Mouse (Mus musculus): ENCODE data around the gene Gm8773.
A peak's percentile ranks its signal among the peaks of the same experiment; 100 is the strongest.

Gm8773 gene

GRCm38 (mm10) chr5:5573749-5574317, at the start of gene Gm8773:
Gm8773 (plus strand) TSS chr5:5573799.
- ATAC-seq (ENCODE audit: insufficient number of reproducible peaks, low FRiP score, low TSS enrichment) = peak; percentile 54; the same call in 1 of the 2 replicates

GRCm38 (mm10) chr5:5533656-5534420, 39.8 kb upstream of the Gm8773 start:
- ATAC-seq (ENCODE audit: insufficient number of reproducible peaks, low FRiP score, low TSS enrichment) = no peak

GRCm38 (mm10) chr5:5536131-5536530, 37.5 kb upstream of the Gm8773 start:
- no peak for ATAC-seq (ENCODE audit: insufficient number of reproducible peaks, low FRiP score, low TSS enrichment)

GRCm38 (mm10) chr5:5539771-5540170, 33.8 kb upstream of the Gm8773 start:
- no peak for ATAC-seq (ENCODE audit: insufficient number of reproducible peaks, low FRiP score, low TSS enrichment)

- ATAC-seq (ENCODE audit: insufficient number of reproducible peaks, low FRiP score, low TSS enrichment) = no peak
Observed at GRCm38 (mm10) chr5:5540385-5540784, 33.2 kb upstream of the Gm8773 start.

- no peak for ATAC-seq (ENCODE audit: insufficient number of reproducible peaks, low FRiP score, low TSS enrichment)
Observed at GRCm38 (mm10) chr5:5551110-5551509, 22.5 kb upstream of the Gm8773 start.

GRCm38 (mm10) chr5:5559079-5559740, 14.4 kb upstream of the Gm8773 start, which contains the start of gene Gtpbp10:
Gtpbp10 (minus strand) TSS chr5:5559538.
- ATAC-seq (ENCODE audit: insufficient number of reproducible peaks, low FRiP score, low TSS enrichment) = peak; percentile 99

GRCm38 (mm10) chr5:5559798-5560197, 13.8 kb upstream of the Gm8773 start:
- no peak for ATAC-seq (ENCODE audit: insufficient number of reproducible peaks, low FRiP score, low TSS enrichment)

GRCm38 (mm10) chr5:5561041-5561706, 12.4 kb upstream of the Gm8773 start:
- no peak for ATAC-seq (ENCODE audit: insufficient number of reproducible peaks, low FRiP score, low TSS enrichment)

- ATAC-seq (ENCODE audit: insufficient number of reproducible peaks, low FRiP score, low TSS enrichment) = no peak
Observed at GRCm38 (mm10) chr5:5562435-5562834, 11.2 kb upstream of the Gm8773 start.

GRCm38 (mm10) chr5:5587686-5588085, 14.1 kb downstream of the Gm8773 start:
- no peak for ATAC-seq (ENCODE audit: insufficient number of reproducible peaks, low FRiP score, low TSS enrichment)

GRCm38 (mm10) chr5:5610540-5610939, 36.9 kb downstream of the Gm8773 start:
- ATAC-seq (ENCODE audit: insufficient number of reproducible peaks, low FRiP score, low TSS enrichment) = peak; percentile 97

GRCm38 (mm10) chr5:5618329-5618728, 44.7 kb downstream of the Gm8773 start:
- ATAC-seq (ENCODE audit: insufficient number of reproducible peaks, low FRiP score, low TSS enrichment) = no peak

GRCm38 (mm10) chr5:5625491-5625890, 51.9 kb downstream of the Gm8773 start:
- ATAC-seq (ENCODE audit: insufficient number of reproducible peaks, low FRiP score, low TSS enrichment) = no peak
